Mouse (Mus musculus) forebrain, embryonic 12.5 days (tissue): ENCODE data around the gene Ccdc146. TPM values are rescaled to one million over a fixed set of nuclear protein-coding genes. Genes with fewer than 3 reads are reported as not detected.
A peak's percentile ranks its signal among the peaks of the same experiment; 100 is the strongest.

Experiments used
- ATAC-seq: fragments of 200-750 bp; cut with Nextera tagmentation; 2 replicates; pipeline ENCODE4 v1.8.0; 2017; ENCODE audit warnings: moderate TSS enrichment; ENCODE audit not compliant: low FRiP score
- H3K27ac ChIP-seq: fragments of 300-500 bp; sonication (generic); 2 replicates; pipeline ENCODE4 v1.5.1; 2016; ENCODE audit warnings: mild to moderate bottlenecking
- H3K27me3 ChIP-seq: fragments of 300-500 bp; sonication (generic); 2 replicates; pipeline ENCODE4 v1.6.1; 2016; ENCODE audit warnings: mild to moderate bottlenecking
- H3K36me3 ChIP-seq: fragments of 300-500 bp; sonication (generic); replicated peaks from 2 replicates; pipeline ENCODE4 v1.6.1; 2016; ENCODE audit warnings: mild to moderate bottlenecking
- H3K4me1 ChIP-seq: fragments of 300-500 bp; sonication (generic); 2 replicates; pipeline ENCODE4 v1.6.1; 2016
- H3K4me2 ChIP-seq: fragments of 300-500 bp; sonication (generic); 2 replicates; pipeline ENCODE4 v1.6.1; 2016; ENCODE audit warnings: mild to moderate bottlenecking, moderate library complexity
- H3K4me3 ChIP-seq: fragments of 300-500 bp; sonication (generic); replicated peaks from 2 replicates; pipeline ENCODE4 v1.5.1; 2016; ENCODE audit warnings: mild to moderate bottlenecking
- H3K9ac ChIP-seq: fragments of 300-500 bp; sonication (generic); 2 replicates; pipeline ENCODE4 v1.6.1; 2016; ENCODE audit warnings: mild to moderate bottlenecking
- H3K9me3 ChIP-seq: fragments of 300-500 bp; sonication (generic); 2 replicates; pipeline ENCODE4 v1.6.1; 2016
- WGBS: fragments of 180-500 bp; shearing (Covaris S2); methylation state at CpG from one replicate; pipeline ENCODE4 v1.1.7; 2016; 5-methylcytosine and 5-hydroxymethylcytosine counted together
- polyA plus RNA-seq: library from polyadenylated mRNA; unstranded; fragments of >200 nt; fragmentation: Nextera tagmentation; extraction: Ambion mirVana; gene quantifications from 2 replicates; pipeline ENCODE4 v1.2.1, GENCODE M21; 2016

The Ccdc146 gene
- 0.20 and 0.31 TPM in 2 replicates for polyA plus RNA-seq

- no peaks in the 10 kb centered on the region for H3K9me3 ChIP-seq
- H3K4me2 ChIP-seq, result peak within 1 kb of the TSS; percentile 97
- ATAC-seq, result peak; percentile 100
- peak within 1 kb of the TSS; percentile 81 for H3K9ac ChIP-seq
- WGBS, result under 1% methylated on average over 68 of the region's 68 CpGs
- H3K36me3 ChIP-seq, result no peaks in the 10 kb centered on the region
- H3K4me3 ChIP-seq, result peak within 1 kb of the TSS; percentile 84
- H3K27ac ChIP-seq, result no peak within 1 kb of the TSS
- peaks cover 14% of the 10 kb centered on the region for H3K4me1 ChIP-seq
- H3K27me3 ChIP-seq, result no peaks in the 10 kb centered on the region
Measured at GRCm38 (mm10) chr5:21424614-21425602, at the start of gene Ccdc146, which contains the start of gene Fam185a. Gene Ccdc146 (minus strand): TSS chr5:21424677. Gene Fam185a (plus strand): TSS chr5:21424958.

GRCm38 (mm10) chr5:21468100-21468499 is 43.6 kb upstream of the Ccdc146 start:
- no peaks in the 10 kb centered on the region for H3K27me3 ChIP-seq
- WGBS, result 90% methylated on average over 12 of the region's 12 CpGs
- no peaks in the 10 kb centered on the region for H3K4me1 ChIP-seq
- no peaks in the 10 kb centered on the region for H3K9me3 ChIP-seq
- no peak overlapping the region for H3K9ac ChIP-seq
- no peak overlapping the region for H3K4me2 ChIP-seq
- no peak for ATAC-seq
- no peaks in the 10 kb centered on the region for H3K36me3 ChIP-seq
- H3K27ac ChIP-seq, result no peak overlapping the region
- H3K4me3 ChIP-seq, result no peak overlapping the region

- Histone ChIP-seq H3K9me3 (no peaks in the 10 kb centered on the region), H3K36me3 (no peaks in the 10 kb centered on the region), H3K4me3 (no peak overlapping the region), H3K27me3 (no peaks in the 10 kb centered on the region), H3K4me1 (no peaks in the 10 kb centered on the region), H3K27ac (no peak overlapping the region), H3K4me2 (no peak overlapping the region), H3K9ac (no peak overlapping the region)
- WGBS, result 77% methylated on average over 7 of the region's 7 CpGs
- ATAC-seq, result no peak
Measured at GRCm38 (mm10) chr5:21467387-21467786, 42.9 kb upstream of the Ccdc146 start.

DNA sequence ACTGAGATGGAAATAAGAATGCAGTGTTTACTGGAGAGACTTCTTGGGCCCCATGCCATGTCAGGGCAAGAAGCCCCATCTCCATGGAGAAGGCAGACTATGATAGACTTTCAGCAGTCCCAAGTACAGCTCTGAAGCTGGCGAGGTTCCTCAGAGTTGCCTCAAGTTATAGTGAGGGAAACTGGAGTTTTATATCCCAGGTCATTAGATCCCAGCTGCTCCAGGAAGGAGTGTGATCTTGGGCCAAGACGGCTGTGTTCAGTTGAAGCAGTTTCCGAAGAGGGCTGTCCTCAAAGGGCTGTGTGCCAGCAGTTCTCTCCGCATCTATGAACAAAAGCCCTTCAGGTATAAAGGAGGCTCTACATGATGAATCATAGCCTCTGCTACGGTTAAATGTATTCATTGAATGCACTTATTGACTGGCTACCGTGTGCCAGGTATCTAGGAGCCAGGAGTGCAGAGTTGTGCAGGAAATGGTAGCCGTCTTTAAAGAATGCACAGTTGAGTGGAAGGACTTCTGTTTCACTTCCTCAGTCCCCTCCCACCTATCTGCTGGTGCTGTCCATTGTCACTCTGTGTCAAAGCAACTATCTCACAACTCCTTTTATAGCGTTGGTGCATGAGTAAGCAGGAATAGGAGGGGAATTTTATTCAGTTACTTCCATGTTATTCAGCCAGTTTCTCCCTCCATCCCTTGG is 16.5 kb upstream of the Ccdc146 start:
- Histone ChIP-seq H3K9ac (no peak overlapping the region), H3K9me3 (no peaks in the 10 kb centered on the region), H3K27me3 (no peaks in the 10 kb centered on the region), H3K4me3 (no peak overlapping the region), H3K4me1 (peaks cover 5% of the 10 kb centered on the region), H3K27ac (no peak overlapping the region), H3K36me3 (no peaks in the 10 kb centered on the region), H3K4me2 (no peak overlapping the region)
- no peak for ATAC-seq
- 78% methylated on average over 8 of the region's 8 CpGs for WGBS

- 93% methylated on average over 7 of the region's 7 CpGs for WGBS
- Histone ChIP-seq H3K36me3 (no peaks in the 10 kb centered on the region), H3K9me3 (no peaks in the 10 kb centered on the region), H3K4me3 (no peak overlapping the region), H3K9ac (no peak overlapping the region), H3K27ac (no peak overlapping the region), H3K4me1 (peaks cover 5% of the 10 kb centered on the region), H3K27me3 (no peaks in the 10 kb centered on the region), H3K4me2 (no peak overlapping the region)
- no peak for ATAC-seq
Measured at GRCm38 (mm10) chr5:21439446-21440110, 15.1 kb upstream of the Ccdc146 start.

DNA sequence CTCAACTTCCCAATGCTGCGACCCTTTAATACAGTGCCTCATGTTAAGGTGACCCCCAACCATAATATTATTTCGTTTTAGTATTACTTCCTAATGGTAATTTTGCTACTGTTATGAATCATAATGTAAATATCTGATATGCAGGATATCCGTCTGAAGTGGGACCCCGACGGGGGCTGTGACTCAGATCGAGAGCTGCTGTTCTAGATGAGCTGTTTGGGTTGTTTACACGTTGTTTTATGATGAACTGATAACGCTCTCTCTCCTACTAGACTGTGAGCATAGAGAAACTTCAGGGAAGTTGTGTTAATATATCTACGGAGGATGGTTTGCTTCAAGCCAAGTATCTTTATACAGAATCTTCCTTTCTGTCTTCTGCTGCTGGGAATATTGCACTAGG is 14.0 kb upstream of the Ccdc146 start:
- Histone ChIP-seq H3K4me2 (no peak overlapping the region), H3K4me1 (peaks cover 5% of the 10 kb centered on the region), H3K9ac (no peak overlapping the region), H3K36me3 (no peaks in the 10 kb centered on the region), H3K27me3 (no peaks in the 10 kb centered on the region), H3K27ac (no peak overlapping the region), H3K4me3 (no peak overlapping the region), H3K9me3 (no peaks in the 10 kb centered on the region)
- no peak for ATAC-seq
- 95% methylated on average over 9 of the region's 9 CpGs for WGBS

DNA sequence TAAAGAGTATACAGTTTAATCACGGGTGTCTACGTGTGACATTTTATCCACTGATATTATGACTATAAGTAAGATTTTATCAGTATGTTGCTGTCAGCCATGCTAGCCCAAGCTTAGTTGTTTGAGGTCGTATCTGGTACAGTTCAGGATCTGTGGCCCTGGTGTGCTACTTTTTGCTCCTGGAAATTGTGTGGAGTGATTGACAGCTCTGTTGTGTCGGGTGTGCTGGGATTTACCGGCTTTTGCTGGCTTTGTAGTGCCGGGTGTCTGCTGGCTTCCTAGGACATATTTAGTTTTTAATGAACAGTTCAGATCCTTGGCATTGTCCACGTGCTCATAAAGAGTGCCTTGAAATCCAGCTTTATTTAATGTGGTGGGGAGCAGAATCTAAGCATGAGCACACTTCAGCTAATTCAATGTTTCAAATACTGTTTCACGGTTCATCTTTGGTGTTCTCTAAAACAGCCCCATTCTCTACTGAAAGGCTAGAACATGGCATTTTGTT is 12.0 kb upstream of the Ccdc146 start:
- H3K27ac ChIP-seq, result no peak overlapping the region
- 31% methylated on average over 8 of the region's 8 CpGs for WGBS
- no peak overlapping the region for H3K4me3 ChIP-seq

GRCm38 (mm10) chr5:21434148-21434929 is 9.9 kb upstream of the Ccdc146 start:
- ATAC-seq, result 0 out of 2 replicates have a peak, but pooled peaks have one; percentile 6
- Histone ChIP-seq H3K4me3 (no peak overlapping the region), H3K36me3 (no peaks in the 10 kb centered on the region), H3K9me3 (no peaks in the 10 kb centered on the region), H3K4me2 (no peak overlapping the region), H3K9ac (no peak overlapping the region), H3K27ac (no peak overlapping the region), H3K4me1 (peaks cover 5% of the 10 kb centered on the region), H3K27me3 (no peaks in the 10 kb centered on the region)
- 82% methylated on average over 11 of the region's 11 CpGs for WGBS

More for the DNA sequence above, 12.0 kb upstream of the Ccdc146 start:
- H3K36me3 ChIP-seq, result no peaks in the 10 kb centered on the region
- no peak overlapping the region for H3K4me2 ChIP-seq
- ATAC-seq, result no peak
- H3K9ac ChIP-seq, result no peak overlapping the region
- H3K4me1 ChIP-seq, result peaks cover 5% of the 10 kb centered on the region
- H3K9me3 ChIP-seq, result no peaks in the 10 kb centered on the region
- no peaks in the 10 kb centered on the region for H3K27me3 ChIP-seq

GRCm38 (mm10) chr5:21426666-21427065 is 2.2 kb upstream of the Ccdc146 start:
- ATAC-seq, result no peak
- no peak overlapping the region for H3K4me3 ChIP-seq

GRCm38 (mm10) chr5:21420609-21421008 is 3.9 kb downstream of the Ccdc146 start:
- H3K4me3 ChIP-seq, result no peak overlapping the region
- H3K4me2 ChIP-seq, result no peak overlapping the region
- no peak for ATAC-seq
- H3K9ac ChIP-seq, result no peak overlapping the region
- no peaks in the 10 kb centered on the region for H3K9me3 ChIP-seq
- peaks cover 7% of the 10 kb centered on the region for H3K4me1 ChIP-seq
- no peaks in the 10 kb centered on the region for H3K36me3 ChIP-seq
- H3K27ac ChIP-seq, result no peak overlapping the region
- 38% methylated on average over 1 of the region's 1 CpGs for WGBS
- H3K27me3 ChIP-seq, result no peaks in the 10 kb centered on the region

More at GRCm38 (mm10) chr5:21426666-21427065, 2.2 kb upstream of the Ccdc146 start:
- no peaks in the 10 kb centered on the region for H3K27me3 ChIP-seq
- H3K9me3 ChIP-seq, result no peaks in the 10 kb centered on the region
- no peak overlapping the region for H3K9ac ChIP-seq
- H3K36me3 ChIP-seq, result no peaks in the 10 kb centered on the region
- WGBS, result 93% methylated on average over 6 of the region's 6 CpGs
- H3K4me1 ChIP-seq, result peaks cover 14% of the 10 kb centered on the region
- no peak overlapping the region for H3K27ac ChIP-seq
- no peak overlapping the region for H3K4me2 ChIP-seq

GRCm38 (mm10) chr5:21418613-21419012 is 5.9 kb downstream of the Ccdc146 start:
- ATAC-seq, result no peak
- WGBS, result 65% methylated on average over 4 of the region's 4 CpGs
- Histone ChIP-seq H3K4me3 (no peak overlapping the region), H3K27ac (no peak overlapping the region), H3K4me1 (no peaks in the 10 kb centered on the region), H3K36me3 (no peaks in the 10 kb centered on the region), H3K27me3 (no peaks in the 10 kb centered on the region), H3K9ac (no peak overlapping the region), H3K4me2 (no peak overlapping the region), H3K9me3 (no peaks in the 10 kb centered on the region)
